Mouse (Mus musculus): ENCODE data around the gene Rcn1.

Rcn1 gene

DNA sequence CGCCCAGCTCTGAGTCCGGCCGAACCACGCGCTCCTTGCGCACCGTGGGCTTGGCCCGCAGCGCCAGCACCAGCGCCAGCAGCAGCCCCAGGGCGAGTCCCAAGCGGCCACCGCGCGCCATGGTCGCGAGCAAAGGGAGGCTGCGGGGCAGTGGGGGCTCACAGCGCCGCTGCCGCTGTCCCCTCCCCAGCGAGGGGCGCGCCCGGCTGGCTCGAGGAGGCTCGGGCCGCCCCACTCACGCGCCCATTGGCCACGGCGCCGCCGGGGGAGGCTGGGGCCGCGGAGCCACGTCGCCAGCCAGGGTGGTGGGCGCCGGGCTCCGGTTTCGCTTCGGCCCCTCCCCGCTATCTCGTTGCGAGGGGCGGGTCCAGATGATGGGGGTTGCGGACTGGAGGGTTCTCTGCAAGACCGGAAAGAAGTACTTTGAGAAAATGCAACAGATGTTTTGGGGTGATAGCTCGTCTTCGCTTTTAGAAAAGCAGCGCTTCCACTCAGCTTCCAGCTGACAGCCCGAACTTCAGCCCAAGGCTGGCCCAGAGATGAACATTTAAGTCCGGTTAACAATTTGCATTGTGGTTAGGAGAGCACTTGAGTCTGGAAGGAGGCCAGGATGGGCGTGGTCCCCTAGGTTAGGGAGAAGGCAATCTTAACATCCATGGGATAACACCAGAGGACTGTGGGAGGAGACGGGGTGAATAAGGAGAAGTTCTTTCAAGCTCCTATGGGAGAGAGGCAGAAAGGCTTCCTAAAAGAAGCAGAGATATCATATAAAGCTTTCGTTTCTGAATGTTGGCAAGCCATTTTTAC lies at the start of gene Rcn1:
Gene Rcn1 (minus strand): TSS at position 235 of the 807 bp plus-strand sequence.
- in situ Hi-C loops (cut with MboI; ENCODE audit: low pct_unique_long_range_greater_than_20kb in 1 of 2, low sequenced_read_pairs in 2 of 2, unreplicated experiment in 1 of 2), result no loop called here

DNA sequence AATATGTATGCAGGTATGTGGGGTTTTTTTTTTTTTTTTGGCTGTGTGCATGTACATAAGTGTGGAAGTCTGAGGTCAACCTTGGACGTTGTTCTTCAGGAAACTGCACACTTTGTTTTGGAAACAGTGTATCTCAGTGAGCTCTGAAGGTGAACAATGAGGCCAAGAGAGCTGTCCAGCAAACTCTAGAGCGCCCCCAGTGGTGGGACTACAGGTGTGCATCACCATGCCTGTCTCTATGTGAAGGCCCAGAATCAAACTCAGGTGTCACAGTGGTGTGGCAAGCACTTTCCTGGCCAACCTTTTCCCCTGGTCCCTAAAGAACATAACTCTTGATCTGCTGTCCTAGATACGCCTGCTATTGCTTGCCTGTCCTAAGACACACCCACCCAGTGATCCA lies 45.0 kb upstream of the Rcn1 start:
- in situ Hi-C loops (cut with MboI; ENCODE audit: low pct_unique_long_range_greater_than_20kb in 1 of 2, low sequenced_read_pairs in 2 of 2, unreplicated experiment in 1 of 2), result no loop called here

DNA sequence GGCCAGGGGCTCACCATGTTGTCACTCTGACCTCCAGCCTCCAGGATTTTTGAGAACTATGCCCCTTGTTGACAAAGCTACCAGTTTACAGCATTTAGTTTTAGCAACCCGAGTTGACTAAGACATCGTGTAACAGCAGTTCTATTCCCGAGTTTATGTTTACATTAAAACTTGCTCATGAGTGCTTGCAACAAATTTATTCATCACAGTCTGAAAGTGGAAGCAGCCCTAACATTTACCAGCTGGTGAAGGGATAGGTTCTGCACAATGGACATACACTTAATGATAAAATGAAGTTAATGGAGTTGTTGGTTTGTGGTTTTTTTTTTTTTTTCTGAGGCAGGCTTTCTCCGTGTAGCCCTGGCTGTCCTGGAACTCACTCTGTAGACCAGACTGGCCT lies 39.9 kb upstream of the Rcn1 start:
- in situ Hi-C loops (cut with MboI; ENCODE audit: low pct_unique_long_range_greater_than_20kb in 1 of 2, low sequenced_read_pairs in 2 of 2, unreplicated experiment in 1 of 2), result no loop called here

DNA sequence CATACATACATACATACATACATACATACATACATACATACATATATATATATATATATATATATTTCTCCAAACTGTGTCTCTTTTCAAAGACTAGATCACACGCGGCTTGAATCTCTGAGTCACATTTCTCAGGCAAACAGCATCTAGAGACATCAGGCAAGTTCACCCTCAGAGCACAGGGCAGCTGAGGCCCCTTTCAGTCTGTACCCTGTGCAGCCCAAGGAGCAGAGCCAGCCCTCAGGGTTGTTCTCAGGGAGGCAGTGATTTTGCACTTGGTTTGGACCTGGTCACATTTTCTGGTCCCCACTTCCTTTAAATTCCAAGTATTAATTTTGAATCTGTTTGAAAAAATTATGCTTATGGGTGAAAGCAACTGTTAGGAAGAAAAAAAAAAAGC lies 39.4 kb upstream of the Rcn1 start:
- in situ Hi-C loops (cut with MboI; ENCODE audit: low pct_unique_long_range_greater_than_20kb in 1 of 2, low sequenced_read_pairs in 2 of 2, unreplicated experiment in 1 of 2), result no loop called here

DNA sequence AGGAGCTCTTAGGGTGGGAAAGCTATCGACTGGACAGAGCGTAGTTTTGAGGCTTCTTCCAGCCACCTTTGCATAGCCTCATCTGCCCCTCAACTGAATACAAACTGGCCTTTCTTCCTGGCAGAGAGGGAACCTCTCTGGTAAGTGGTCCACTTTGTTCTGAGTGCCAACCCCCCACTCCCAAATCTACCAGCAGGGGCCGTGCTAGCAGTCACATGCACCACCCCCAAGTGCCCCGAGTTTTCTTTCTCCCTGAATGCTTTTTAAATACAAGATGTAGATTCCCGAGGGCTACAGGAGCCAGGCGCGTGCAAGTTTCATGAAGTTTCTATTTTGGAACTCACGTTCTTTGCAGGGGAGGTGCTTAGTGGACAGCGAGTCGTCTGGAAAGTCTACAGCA lies 33.8 kb upstream of the Rcn1 start:
- in situ Hi-C loops (cut with MboI; ENCODE audit: low pct_unique_long_range_greater_than_20kb in 1 of 2, low sequenced_read_pairs in 2 of 2, unreplicated experiment in 1 of 2), result no loop called here

DNA sequence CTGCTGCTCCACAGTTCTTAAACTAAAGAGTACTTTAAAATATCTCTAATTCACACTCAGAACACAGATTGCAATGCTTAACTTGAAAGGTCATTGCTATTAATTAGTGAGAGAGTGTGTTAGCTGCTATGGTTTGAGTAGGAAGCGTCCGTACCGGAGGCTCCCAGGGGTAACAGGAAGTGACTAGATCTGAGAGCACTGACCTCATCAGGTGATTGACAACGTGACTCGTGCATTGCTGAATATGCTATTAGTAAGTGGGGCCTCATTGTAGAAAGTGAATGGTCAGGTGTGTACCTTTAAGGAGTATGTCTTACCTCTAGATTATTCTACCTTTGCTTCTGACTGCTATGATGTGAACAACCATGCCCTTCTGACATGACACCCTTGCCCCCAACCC lies 31.3 kb upstream of the Rcn1 start:
- in situ Hi-C loops (cut with MboI; ENCODE audit: low pct_unique_long_range_greater_than_20kb in 1 of 2, low sequenced_read_pairs in 2 of 2, unreplicated experiment in 1 of 2), result no loop called here

DNA sequence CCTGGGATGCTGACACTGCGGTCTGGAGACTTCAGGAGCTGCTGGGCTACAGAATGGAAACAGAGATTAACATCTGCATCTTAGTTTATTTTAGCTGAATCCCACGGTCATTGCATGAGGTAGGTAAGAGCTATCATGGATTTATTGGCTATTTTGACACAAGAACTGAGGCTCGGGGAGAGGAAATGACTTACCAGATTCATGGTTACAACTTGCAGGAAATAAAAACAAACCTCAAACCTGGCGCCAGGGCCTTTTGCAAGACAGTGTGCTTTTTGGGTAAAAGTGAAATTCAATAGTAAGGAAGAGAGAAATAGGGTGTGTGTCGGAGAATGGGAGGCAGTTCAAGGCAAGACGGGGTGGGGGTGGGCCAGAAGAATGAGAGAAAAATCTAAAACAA lies 30.8 kb upstream of the Rcn1 start:
- in situ Hi-C loops (cut with MboI; ENCODE audit: low pct_unique_long_range_greater_than_20kb in 1 of 2, low sequenced_read_pairs in 2 of 2, unreplicated experiment in 1 of 2), result no loop called here

DNA sequence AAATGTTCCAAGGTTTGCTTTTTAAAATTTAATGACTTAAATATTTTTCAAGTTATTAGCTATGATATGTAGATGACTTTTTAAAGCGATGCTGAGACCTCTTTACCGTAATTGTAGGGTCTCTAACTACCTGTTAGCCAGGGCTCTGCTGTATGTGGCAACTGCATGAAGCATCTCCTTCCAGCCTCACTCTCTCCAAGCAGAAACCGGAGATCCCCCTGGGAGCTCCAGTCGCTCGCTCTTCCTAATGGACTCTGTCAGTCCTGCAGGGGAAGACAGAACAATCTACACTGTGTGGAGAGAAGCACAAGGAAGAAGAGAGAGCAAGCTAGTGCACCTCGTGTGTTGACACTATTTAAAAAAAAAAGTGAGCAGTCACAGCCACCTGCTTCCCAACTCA lies 29.3 kb upstream of the Rcn1 start:
- in situ Hi-C loops (cut with MboI; ENCODE audit: low pct_unique_long_range_greater_than_20kb in 1 of 2, low sequenced_read_pairs in 2 of 2, unreplicated experiment in 1 of 2), result no loop called here

DNA sequence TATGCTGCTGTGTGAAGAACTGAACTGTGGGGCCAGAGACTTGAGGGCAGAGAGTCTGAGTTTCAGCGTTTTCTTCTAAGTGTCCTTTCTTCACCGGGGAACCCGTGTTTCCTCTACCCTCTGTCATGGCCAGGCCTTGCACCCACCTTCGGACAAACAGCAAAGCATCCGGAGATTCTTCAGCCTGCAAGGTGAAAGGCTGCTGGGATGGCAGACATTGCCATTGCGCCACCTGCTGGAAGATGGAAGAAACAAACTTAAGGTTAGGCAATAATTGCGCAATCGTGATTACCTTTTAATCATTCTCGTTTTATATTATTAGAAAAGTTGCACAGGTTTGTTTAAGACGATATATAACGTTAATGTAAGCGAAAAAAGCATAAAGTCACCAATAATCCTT lies 28.9 kb upstream of the Rcn1 start:
- in situ Hi-C loops (cut with MboI; ENCODE audit: low pct_unique_long_range_greater_than_20kb in 1 of 2, low sequenced_read_pairs in 2 of 2, unreplicated experiment in 1 of 2), result no loop called here

DNA sequence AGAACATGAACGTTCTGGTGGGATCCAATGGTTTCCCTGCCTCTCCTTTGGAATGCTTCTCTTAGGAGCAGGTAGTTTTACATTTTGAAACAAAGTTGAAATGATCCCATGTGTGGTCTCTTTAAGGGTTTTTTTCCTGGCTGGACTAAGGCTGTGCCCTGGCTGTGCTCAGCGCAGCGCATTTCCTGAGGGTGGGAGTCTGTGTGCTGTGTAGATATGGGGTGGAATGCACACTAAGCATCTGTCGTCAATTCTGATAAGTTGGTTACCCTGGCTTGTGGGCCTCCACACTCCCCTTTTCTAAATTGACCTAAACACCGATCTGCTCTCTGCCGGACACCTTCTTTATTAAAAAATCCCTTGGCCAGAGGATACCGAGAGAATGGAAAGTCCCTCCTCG lies 28.3 kb upstream of the Rcn1 start:
- in situ Hi-C loops (cut with MboI; ENCODE audit: low pct_unique_long_range_greater_than_20kb in 1 of 2, low sequenced_read_pairs in 2 of 2, unreplicated experiment in 1 of 2), result no loop called here

DNA sequence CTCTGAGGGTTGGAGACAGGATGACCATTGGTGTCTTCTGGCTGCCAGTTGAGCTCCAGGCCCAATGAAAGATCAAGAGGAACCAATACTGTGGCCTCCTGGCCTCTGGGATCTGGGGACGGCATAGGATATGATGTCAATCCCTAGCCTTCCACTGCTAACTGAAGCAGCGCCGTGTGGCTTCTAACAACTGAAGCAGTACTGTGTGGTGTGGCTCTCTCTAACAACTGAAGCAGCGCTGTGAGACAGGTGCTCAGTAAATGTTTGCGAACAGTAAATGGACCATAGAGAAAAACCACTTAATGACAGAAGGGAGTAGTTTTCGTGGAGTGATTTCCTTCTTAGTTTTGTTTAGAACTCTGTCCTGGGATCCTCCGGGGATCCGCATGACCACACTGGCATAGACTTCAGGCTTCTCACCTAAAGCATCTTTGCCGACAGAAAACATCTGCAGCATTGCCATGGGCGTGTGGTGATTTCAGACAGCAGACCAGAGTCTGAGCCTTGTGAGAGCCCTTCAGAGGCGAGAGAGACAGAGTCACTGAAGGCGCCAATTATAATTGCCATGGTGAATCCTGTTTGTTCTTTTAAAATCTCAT lies 19.6 kb upstream of the Rcn1 start:
- in situ Hi-C loops (cut with MboI; ENCODE audit: low pct_unique_long_range_greater_than_20kb in 1 of 2, low sequenced_read_pairs in 2 of 2, unreplicated experiment in 1 of 2), result no loop called here

DNA sequence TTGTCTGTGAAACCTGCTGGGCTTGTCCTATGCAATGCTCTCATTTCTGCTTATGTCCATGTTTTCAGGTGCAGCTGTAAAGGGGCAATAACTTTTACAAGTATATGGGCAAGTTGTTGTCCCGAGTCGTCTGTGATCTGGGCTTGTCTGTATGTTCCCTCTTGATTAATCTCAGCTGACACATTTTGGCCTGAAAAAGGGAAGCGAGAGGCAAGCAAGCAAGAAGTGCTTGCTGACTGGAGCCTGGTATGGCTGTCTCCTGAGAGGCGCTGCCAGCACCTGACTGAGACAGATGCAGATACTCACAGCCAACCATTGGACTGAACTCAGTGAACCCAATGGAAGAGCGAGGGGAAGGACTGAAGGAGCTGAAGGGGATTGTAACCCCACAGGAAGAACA lies 18.5 kb upstream of the Rcn1 start:
- in situ Hi-C loops (cut with MboI; ENCODE audit: low pct_unique_long_range_greater_than_20kb in 1 of 2, low sequenced_read_pairs in 2 of 2, unreplicated experiment in 1 of 2), result no loop called here

DNA sequence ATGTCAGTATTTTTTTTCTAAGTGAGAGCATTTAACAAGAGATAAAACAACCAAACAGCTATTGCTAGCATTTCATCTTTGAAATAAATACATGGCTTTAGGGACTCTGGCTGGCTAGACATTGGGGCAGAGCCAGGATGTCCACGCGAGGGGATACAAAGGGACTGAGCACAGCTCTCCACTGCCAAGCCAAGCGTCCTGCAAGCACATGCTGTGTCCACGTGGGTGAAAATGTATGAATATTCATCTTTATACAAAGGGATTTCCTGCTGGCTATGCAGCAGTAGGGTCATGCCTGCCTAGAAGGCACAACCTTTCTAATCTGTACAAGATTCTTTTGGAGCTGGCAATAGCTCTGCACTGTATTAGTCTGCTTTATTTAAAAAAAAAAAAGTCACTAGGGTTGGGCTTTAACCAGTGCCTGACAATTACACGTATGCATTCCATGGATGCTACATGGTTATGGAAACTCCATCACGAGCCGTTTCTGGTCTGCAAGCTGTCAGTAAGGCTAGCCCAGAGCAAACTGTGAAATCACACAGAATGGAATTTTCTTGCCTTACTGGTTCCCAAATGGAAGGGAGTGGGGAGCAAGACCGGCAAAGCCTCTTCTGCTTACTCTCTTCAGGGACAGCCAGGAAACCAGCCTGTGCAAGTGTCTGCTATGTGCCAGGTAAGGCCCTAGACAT lies 17.7 kb upstream of the Rcn1 start:
- in situ Hi-C loops (cut with MboI; ENCODE audit: low pct_unique_long_range_greater_than_20kb in 1 of 2, low sequenced_read_pairs in 2 of 2, unreplicated experiment in 1 of 2), result no loop called here

DNA sequence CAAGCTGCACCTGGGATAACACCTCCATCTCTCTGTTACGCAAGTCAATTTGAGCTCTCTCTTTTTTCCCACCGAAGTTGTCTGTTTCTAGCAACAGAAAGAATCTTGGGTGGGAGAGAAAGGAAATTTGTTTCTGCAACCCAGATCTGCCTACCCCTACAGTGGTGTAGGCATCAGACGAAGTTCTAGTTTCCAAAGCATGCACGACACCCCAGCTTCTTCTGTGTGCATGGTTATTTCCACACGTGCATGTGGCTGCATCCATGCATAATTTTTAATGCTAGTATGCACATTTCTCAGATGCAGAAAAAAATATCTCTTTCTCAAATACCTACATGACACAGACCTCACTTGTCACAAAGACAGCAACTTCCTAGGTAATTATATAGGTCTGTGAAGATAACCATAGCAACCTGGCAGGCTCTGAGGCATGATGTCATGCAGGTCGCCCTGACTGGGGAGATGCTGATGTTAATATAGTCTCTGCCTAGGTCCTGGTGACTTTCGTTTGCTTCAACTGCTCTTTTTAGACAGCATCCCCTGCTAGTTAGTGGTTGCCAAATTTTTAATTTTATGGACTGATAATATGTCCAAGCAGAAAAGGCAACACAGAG lies 17.0 kb upstream of the Rcn1 start:
- in situ Hi-C loops (cut with MboI; ENCODE audit: low pct_unique_long_range_greater_than_20kb in 1 of 2, low sequenced_read_pairs in 2 of 2, unreplicated experiment in 1 of 2), result no loop called here

DNA sequence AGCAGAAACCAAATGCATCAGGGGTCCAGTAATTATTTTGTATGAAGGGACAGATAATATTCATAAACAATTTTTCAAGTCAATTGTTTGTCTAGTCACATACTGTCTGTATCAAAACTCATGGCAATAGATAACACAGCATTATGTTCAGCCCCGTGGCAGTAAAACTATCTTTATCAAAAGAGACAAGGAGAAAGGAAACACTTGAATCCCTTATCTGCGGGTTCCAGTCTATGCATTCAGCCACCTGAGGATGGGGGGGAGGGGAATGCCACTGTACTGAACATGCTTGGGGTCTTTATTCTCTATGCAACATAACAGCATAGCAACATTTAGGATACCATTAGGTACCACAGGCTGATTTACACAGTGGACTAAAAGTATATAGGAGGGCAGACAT lies 15.2 kb upstream of the Rcn1 start:
- in situ Hi-C loops (cut with MboI; ENCODE audit: low pct_unique_long_range_greater_than_20kb in 1 of 2, low sequenced_read_pairs in 2 of 2, unreplicated experiment in 1 of 2), result no loop called here

DNA sequence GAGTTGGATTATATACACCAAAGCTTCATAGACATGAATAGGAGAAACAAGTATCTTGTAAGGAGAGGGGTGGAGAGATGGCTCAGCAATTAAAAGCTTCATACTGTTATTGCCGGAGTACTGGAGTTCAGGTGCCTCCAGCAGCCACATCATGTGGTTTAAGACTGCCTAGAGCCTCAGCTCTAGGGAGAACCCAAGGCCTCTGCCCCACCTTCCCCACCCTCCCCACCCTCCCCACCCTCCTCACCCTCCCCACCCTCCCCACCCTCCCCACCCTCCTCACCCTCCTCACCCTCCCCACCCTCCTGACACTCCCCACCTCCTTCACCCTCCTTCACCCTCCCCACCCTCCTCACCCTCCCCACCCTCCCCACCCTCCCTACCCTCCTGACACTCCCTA lies 10.1 kb upstream of the Rcn1 start:
- in situ Hi-C loops (cut with MboI; ENCODE audit: low pct_unique_long_range_greater_than_20kb in 1 of 2, low sequenced_read_pairs in 2 of 2, unreplicated experiment in 1 of 2), result no loop called here

DNA sequence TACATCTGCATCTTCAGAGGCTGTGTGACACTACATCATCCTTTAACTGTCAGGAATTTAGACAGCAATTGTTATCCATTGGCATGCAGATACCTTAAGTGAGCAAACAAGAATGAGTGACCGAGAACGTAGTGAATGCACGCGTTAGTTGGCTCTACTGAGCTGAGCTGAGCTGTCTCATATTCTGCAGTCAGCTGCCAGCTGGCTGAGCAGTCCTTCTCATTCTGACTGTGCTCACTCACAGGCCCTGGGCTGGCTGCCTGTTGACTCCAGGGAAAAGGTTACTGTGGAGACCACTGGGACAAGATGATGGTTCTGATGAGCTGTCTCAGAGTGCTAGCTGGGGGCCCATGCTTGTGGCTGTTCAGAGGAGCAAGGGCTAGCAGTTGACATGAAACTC lies 9.4 kb upstream of the Rcn1 start:
- in situ Hi-C loops (cut with MboI; ENCODE audit: low pct_unique_long_range_greater_than_20kb in 1 of 2, low sequenced_read_pairs in 2 of 2, unreplicated experiment in 1 of 2), result no loop called here

DNA sequence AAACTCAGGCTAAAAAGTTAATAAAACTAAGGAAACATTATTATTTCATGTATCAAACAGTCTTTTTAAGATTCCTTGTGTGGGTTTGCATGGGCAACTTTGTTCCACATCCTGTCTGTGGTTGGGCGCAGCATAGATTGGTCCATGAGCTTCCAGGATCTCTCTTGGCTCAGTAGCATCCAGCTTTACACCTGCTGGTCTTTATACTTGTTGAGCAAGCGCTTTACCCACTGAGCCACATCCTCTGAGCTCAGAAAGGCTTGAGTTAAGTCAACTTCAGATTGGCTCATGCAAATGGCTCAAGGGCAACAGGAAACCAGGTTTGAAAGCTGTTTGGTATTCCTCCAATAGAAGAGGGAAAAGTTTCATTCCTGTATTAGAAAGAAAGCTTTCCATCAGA lies 3.1 kb upstream of the Rcn1 start:
- in situ Hi-C loops (cut with MboI; ENCODE audit: low pct_unique_long_range_greater_than_20kb in 1 of 2, low sequenced_read_pairs in 2 of 2, unreplicated experiment in 1 of 2), result no loop called here

DNA sequence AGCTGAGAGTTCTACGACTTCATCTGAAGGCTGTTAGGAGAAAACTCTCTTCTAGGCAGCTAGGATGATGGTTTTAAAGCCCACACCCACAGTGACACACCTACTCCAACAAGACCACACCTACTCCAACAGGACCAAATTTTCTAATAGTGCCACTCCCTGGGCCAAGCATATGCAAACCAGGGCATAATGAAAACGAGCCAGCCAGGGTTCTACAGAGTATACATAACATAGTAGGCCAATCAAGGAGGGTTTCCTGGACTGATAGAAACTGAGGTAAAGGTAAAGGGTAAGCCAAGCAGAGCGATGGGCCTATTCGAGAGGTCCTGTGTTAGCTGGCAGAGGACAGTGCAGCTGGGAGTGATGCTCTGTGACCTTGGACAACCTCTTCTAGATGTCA lies 1.4 kb upstream of the Rcn1 start:
- in situ Hi-C loops (cut with MboI; ENCODE audit: low pct_unique_long_range_greater_than_20kb in 1 of 2, low sequenced_read_pairs in 2 of 2, unreplicated experiment in 1 of 2), result no loop called here
